Mouse (Mus musculus) embryonic facial prominence, embryonic 10.5 days (tissue): ENCODE data around the gene Rrm1. TPM values are rescaled to one million over a fixed set of nuclear protein-coding genes. Genes with fewer than 3 reads are reported as not detected.

Source experiments
- DNase-seq: peaks from one replicate; pipeline ENCODE4 v3.0.0-alpha.2; 2017; ENCODE audit warnings: low spot score
- H3K27ac ChIP-seq: fragments of 300-500 bp; sonication (generic); replicated peaks from 2 replicates; pipeline ENCODE4 v1.5.1; 2016; ENCODE audit warnings: mild to moderate bottlenecking
- H3K27me3 ChIP-seq: fragments of 300-500 bp; sonication (generic); replicated peaks from 2 replicates; pipeline ENCODE4 v1.6.1; 2016; ENCODE audit warnings: low read depth, mild to moderate bottlenecking; ENCODE audit not compliant: poor library complexity, severe bottlenecking
- H3K36me3 ChIP-seq: fragments of 300-500 bp; sonication (generic); replicated peaks from 2 replicates; pipeline ENCODE4 v1.6.1; 2016; ENCODE audit warnings: mild to moderate bottlenecking, moderate library complexity
- H3K4me1 ChIP-seq: fragments of 300-500 bp; sonication (generic); 2 replicates; pipeline ENCODE4 v1.6.1; 2016
- H3K4me3 ChIP-seq: fragments of 300-500 bp; sonication (generic); 2 replicates; pipeline ENCODE4 v1.5.1; 2016; ENCODE audit warnings: mild to moderate bottlenecking, moderate library complexity
- H3K9me3 ChIP-seq: fragments of 300-500 bp; sonication (generic); 2 replicates; pipeline ENCODE4 v1.6.1; 2016; ENCODE audit warnings: mild to moderate bottlenecking
- WGBS: fragments of 180-500 bp; shearing (Covaris S2); methylation state at CpG from one replicate; pipeline ENCODE4 v1.1.7; 2016; 5-methylcytosine and 5-hydroxymethylcytosine counted together
- polyA plus RNA-seq: library from polyadenylated mRNA; unstranded; fragments of >200 nt; fragmentation: Nextera tagmentation; extraction: Ambion mirVana; gene quantifications from 2 replicates; pipeline ENCODE4 v1.2.1, GENCODE M21; 2016

Rrm1 gene
- polyA plus RNA-seq, 1 experiment from 2014 or later, result 267 TPM

GRCm38 (mm10) chr7:102440822-102441656 lies 456 bp upstream of the Rrm1 start:
- no peaks in the 10 kb centered on the region for H3K9me3 ChIP-seq
- WGBS, result 55% methylated on average over 15 of the region's 15 CpGs
- no peak for DNase-seq
- peaks cover 18% of the 10 kb centered on the region for H3K4me1 ChIP-seq
- peaks cover 25% of the 10 kb centered on the region for H3K36me3 ChIP-seq
- H3K27ac ChIP-seq, result peak overlapping the region; percentile 94
- peaks cover 16% of the 10 kb centered on the region for H3K27me3 ChIP-seq
- H3K4me3 ChIP-seq, result peak overlapping the region; percentile 78

- H3K27me3 ChIP-seq, result peaks cover 16% of the 10 kb centered on the region
- no peak for DNase-seq
- H3K27ac ChIP-seq, result peak overlapping the region; percentile 94
- H3K4me3 ChIP-seq, result peak overlapping the region; percentile 78
- 1% methylated on average over 4 of the region's 4 CpGs for WGBS
- H3K9me3 ChIP-seq, result no peaks in the 10 kb centered on the region
- peaks cover 39% of the 10 kb centered on the region for H3K36me3 ChIP-seq
- H3K4me1 ChIP-seq, result peaks cover 18% of the 10 kb centered on the region
Observed at GRCm38 (mm10) chr7:102442432-102442831, 937 bp downstream of the Rrm1 start.

DNA sequence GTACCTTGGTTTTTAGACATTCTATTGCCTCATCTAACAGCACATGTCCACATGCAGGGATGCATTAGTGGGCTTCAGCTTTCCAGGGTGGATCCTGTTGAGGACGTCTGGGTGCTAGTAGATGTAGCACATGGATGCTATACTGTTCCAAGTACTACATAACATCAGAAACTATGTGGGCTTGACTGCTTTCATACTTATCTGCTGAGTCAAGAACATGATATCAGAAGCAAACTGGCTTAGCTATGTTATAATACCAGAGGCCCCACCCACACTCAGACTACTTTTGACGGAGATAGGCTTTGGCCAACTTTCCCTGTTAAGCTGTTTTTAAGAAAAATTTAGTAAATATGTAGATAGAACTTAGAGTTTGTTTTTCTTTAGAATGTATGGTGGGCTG lies 2.8 kb downstream of the Rrm1 start:
- H3K9me3 ChIP-seq, result no peaks in the 10 kb centered on the region
- peaks cover 7% of the 10 kb centered on the region for H3K27me3 ChIP-seq
- H3K36me3 ChIP-seq, result peaks cover 58% of the 10 kb centered on the region
- no peak for DNase-seq
- peak overlapping the region; percentile 16; the same call in 1 of the 2 replicates for H3K4me3 ChIP-seq
- H3K4me1 ChIP-seq, result peaks cover 18% of the 10 kb centered on the region
- H3K27ac ChIP-seq, result no peak overlapping the region
- 92% methylated on average over 2 of the region's 2 CpGs for WGBS

GRCm38 (mm10) chr7:102446438-102446837 lies 4.9 kb downstream of the Rrm1 start:
- no peak for DNase-seq
- Histone ChIP-seq H3K9me3 (no peaks in the 10 kb centered on the region), H3K4me1 (peaks cover 18% of the 10 kb centered on the region), H3K4me3 (no peak overlapping the region), H3K27ac (no peak overlapping the region), H3K27me3 (no peaks in the 10 kb centered on the region), H3K36me3 (peaks cover 79% of the 10 kb centered on the region)
- 92% methylated on average over 9 of the region's 9 CpGs for WGBS

DNA sequence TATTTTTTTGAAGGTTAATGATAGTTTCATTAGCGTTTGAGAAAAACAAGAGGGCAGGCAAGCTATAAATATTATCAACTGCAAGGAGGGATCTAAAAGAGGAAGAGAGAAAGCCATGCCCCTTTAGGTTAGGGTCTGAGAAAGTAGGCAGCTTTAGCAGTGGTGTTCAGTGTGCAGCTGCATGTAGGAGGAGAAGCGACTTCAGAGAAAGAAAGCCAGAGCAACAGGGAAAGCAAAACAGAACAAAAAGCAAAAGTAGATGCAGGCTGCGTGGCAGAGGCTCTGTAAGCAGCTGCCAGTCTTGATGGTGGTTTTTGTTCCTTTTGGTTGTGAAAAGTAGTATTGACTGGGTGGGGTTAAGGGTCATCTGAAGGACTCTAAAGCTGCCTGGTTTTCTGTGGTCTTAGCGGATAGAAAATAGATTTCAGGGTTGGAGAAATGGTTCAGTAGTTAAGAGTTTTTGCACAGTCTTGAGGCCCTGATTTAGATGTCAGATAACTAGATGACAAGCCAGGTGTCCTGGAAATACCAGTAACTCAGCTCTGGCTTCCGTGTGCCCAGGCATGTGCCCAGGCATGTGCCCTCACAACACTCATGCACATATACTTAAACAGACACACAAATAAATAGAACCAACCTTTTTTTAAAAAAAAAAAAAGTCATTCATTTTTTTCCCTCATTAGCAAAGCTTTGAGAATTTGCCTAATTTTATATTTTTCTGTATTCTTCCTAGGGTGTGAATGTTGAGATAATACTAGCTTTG lies 17.3 kb downstream of the Rrm1 start:
- Histone ChIP-seq H3K27me3 (no peaks in the 10 kb centered on the region), H3K4me1 (no peaks in the 10 kb centered on the region), H3K36me3 (peaks cover 100% of the 10 kb centered on the region), H3K9me3 (no peaks in the 10 kb centered on the region), H3K27ac (no peak overlapping the region), H3K4me3 (no peak overlapping the region)
- 88% methylated on average over 5 of the region's 5 CpGs for WGBS
- no peak for DNase-seq

- no peak overlapping the region for H3K27ac ChIP-seq
- H3K9me3 ChIP-seq, result no peaks in the 10 kb centered on the region
- peaks cover 90% of the 10 kb centered on the region for H3K36me3 ChIP-seq
- H3K4me3 ChIP-seq, result no peak overlapping the region
- WGBS, result 91% methylated on average over 8 of the region's 8 CpGs
- no peak for DNase-seq
- no peaks in the 10 kb centered on the region for H3K27me3 ChIP-seq
- H3K4me1 ChIP-seq, result no peaks in the 10 kb centered on the region
Observed at GRCm38 (mm10) chr7:102467566-102467965, 26.1 kb downstream of the Rrm1 start.

- Histone ChIP-seq H3K36me3 (peaks cover 42% of the 10 kb centered on the region), H3K27ac (no peak overlapping the region), H3K27me3 (no peaks in the 10 kb centered on the region), H3K4me1 (no peaks in the 10 kb centered on the region), H3K9me3 (no peaks in the 10 kb centered on the region), H3K4me3 (no peak overlapping the region)
- no peak for DNase-seq
- WGBS, result 69% methylated on average over 5 of the region's 5 CpGs
Observed at GRCm38 (mm10) chr7:102472675-102473074, 31.2 kb downstream of the Rrm1 start.

DNA sequence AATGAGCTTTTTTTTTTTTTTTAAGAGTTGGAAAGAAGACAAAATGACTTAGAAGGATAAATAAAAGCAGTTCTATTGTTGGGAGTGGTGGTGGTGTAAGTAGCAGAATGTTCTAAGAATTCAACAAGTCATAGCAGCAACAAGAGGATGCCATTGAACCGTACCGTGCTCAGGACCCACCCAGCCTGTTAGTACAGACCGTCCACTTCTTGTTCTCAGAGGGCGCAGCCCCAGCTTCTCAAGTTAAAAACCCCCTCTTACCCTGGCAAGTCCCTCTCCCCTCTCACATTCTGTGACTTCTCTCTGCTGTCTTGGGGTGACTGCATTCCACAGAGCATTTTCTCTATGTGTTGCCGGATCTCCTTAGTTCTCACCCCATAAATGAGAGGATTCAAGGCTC lies 35.1 kb downstream of the Rrm1 start:
- Histone ChIP-seq H3K27ac (no peak overlapping the region), H3K36me3 (0 out of 2 replicates have a peak, but pooled peaks cover 3% of the 10 kb centered on the region), H3K4me3 (no peak overlapping the region), H3K4me1 (no peaks in the 10 kb centered on the region), H3K9me3 (no peaks in the 10 kb centered on the region), H3K27me3 (no peaks in the 10 kb centered on the region)
- DNase-seq, result no peak
- 95% methylated on average over 5 of the region's 5 CpGs for WGBS

DNA sequence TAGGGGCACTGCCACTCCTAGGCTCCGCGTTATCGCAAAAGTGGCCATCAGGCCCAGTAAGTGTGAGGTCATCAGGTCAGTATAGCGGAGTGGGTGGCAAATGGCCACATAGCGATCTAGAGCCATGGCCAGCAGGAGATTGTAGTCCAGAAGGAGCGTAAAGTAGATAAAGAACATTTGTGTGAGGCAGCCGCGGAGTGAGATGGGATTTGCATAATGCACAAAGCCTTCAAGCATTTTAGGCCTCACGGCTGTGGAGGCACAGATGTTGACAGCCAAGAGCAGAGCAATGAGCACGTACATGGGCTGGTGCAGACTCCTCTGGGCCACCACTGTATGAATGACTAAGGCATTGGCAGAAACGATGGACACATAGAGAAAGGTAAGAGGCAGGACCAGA lies 35.9 kb downstream of the Rrm1 start:
- Histone ChIP-seq H3K4me1 (no peaks in the 10 kb centered on the region), H3K27me3 (no peaks in the 10 kb centered on the region), H3K36me3 (0 out of 2 replicates have a peak, but pooled peaks cover 2% of the 10 kb centered on the region), H3K9me3 (no peaks in the 10 kb centered on the region), H3K27ac (no peak overlapping the region), H3K4me3 (no peak overlapping the region)
- WGBS, result 80% methylated on average over 11 of the region's 11 CpGs
- DNase-seq, result no peak

DNA sequence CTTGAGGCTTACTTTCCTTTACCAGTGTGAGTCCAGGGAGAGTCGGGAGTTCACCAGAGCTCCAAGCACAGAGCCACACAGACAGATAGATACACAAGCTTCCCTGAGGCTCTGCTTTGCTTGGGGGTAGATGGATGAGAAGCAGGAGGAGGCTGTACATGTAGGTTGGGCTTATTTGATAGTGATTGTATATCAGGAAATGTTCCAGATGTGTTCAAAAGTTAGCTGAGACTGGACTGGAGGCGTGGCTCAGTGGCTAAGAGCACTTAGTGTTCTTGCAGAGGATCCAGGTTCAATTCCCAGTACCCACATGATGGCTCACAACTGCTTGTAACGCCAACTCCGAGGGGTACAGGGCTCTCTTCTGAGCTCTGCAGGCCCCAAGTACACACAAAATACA lies 36.9 kb downstream of the Rrm1 start:
- DNase-seq, result no peak
- Histone ChIP-seq H3K27me3 (no peaks in the 10 kb centered on the region), H3K9me3 (no peaks in the 10 kb centered on the region), H3K36me3 (0 out of 2 replicates have a peak, but pooled peaks cover 2% of the 10 kb centered on the region), H3K4me1 (no peaks in the 10 kb centered on the region), H3K4me3 (no peak overlapping the region), H3K27ac (no peak overlapping the region)
- WGBS, result 86% methylated on average over 4 of the region's 4 CpGs

DNA sequence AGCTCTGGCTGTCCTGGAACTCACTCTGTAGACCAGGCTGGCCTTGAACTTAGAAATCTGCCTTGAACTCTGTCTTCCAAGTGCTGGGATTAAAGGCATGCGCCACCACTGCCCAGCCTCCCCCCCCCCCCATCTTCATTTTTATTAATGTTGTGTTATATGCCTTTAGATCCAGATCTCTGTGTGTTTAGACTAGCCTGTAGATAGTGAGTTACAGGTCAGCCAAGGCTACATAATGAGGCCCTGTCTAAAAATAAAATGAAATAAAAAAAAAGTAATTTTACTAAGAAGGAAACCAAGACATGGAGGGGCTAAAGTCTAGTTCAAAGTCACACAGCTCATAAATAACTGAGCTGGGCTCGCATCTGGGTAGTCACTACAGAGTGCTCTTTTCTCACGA lies 37.4 kb downstream of the Rrm1 start:
- H3K9me3 ChIP-seq, result no peaks in the 10 kb centered on the region
- 0 out of 2 replicates have a peak, but pooled peaks cover 2% of the 10 kb centered on the region for H3K36me3 ChIP-seq
- no peak overlapping the region for H3K27ac ChIP-seq
- H3K4me3 ChIP-seq, result no peak overlapping the region
- no peaks in the 10 kb centered on the region for H3K4me1 ChIP-seq
- no peak for DNase-seq
- 81% methylated on average over 3 of the region's 3 CpGs for WGBS
- H3K27me3 ChIP-seq, result no peaks in the 10 kb centered on the region

- H3K27me3 ChIP-seq, result no peaks in the 10 kb centered on the region
- H3K4me1 ChIP-seq, result no peaks in the 10 kb centered on the region
- WGBS, result 84% methylated on average over 5 of the region's 5 CpGs
- H3K9me3 ChIP-seq, result no peaks in the 10 kb centered on the region
- no peak overlapping the region for H3K27ac ChIP-seq
- DNase-seq, result no peak
- H3K4me3 ChIP-seq, result no peak overlapping the region
- H3K36me3 ChIP-seq, result 0 out of 2 replicates have a peak, but pooled peaks cover 2% of the 10 kb centered on the region
Observed at GRCm38 (mm10) chr7:102479368-102480078, 38.0 kb downstream of the Rrm1 start.
